Mouse (Mus musculus) liver, adult 2 months (tissue): Measurements from ENCODE around the gene Gm20431. TPM values are rescaled to one million over a fixed set of nuclear protein-coding genes. Genes with fewer than 3 reads are reported as not detected.

Experiments used
- DNase-seq: peaks from one replicate; pipeline ENCODE4 v3.0.0-alpha.2; 2011; ENCODE audit warnings: low read depth, low spot score; ENCODE audit errors: extremely low read depth
- H3K27ac ChIP-seq: fragments of 200-500 bp; replicated peaks from 2 replicates; pipeline ENCODE4 v1.5.1; 2012; ENCODE audit warnings: low read depth, mild to moderate bottlenecking, control low read depth, inconsistent platforms, low read length; ENCODE audit not compliant: insufficient read depth
- H3K27me3 ChIP-seq: fragments of 200-500 bp; 2 replicates; pipeline ENCODE4 v1.6.1; 2012; ENCODE audit warnings: mild to moderate bottlenecking, moderate library complexity, low read length, inconsistent platforms; ENCODE audit not compliant: control insufficient read depth, insufficient read depth
- H3K36me3 ChIP-seq: fragments of 200-500 bp; 2 replicates; pipeline ENCODE4 v1.6.1; 2012; ENCODE audit warnings: low read length, inconsistent platforms; ENCODE audit not compliant: control insufficient read depth, insufficient read depth
- H3K4me1 ChIP-seq: fragments of 200-500 bp; 2 replicates; pipeline ENCODE4 v1.6.1; 2011; ENCODE audit warnings: low read length; ENCODE audit not compliant: control insufficient read depth, insufficient read depth
- H3K4me3 ChIP-seq: fragments of 200-500 bp; 2 replicates; pipeline ENCODE4 v1.5.1; 2011; ENCODE audit warnings: low read depth, mild to moderate bottlenecking, control low read depth, low read length, moderate library complexity; ENCODE audit not compliant: insufficient read depth
- H3K79me2 ChIP-seq: fragments of 200-500 bp; 2 replicates; pipeline ENCODE4 v1.6.1; 2012; ENCODE audit warnings: inconsistent platforms, mild to moderate bottlenecking, low read length, moderate library complexity; ENCODE audit not compliant: control insufficient read depth, insufficient read depth
- H3K9ac ChIP-seq: fragments of 200-500 bp; 2 replicates; pipeline ENCODE4 v1.6.1; 2012; ENCODE audit warnings: low read depth, mild to moderate bottlenecking, control low read depth, inconsistent platforms, low read length
- CTCF ChIP-seq: fragments of 200-500 bp; IDR thresholded peaks from 2 replicates; pipeline ENCODE4 v1.5.1; 2011; ENCODE audit warnings: low read depth, low read length, control low read depth
- POLR2A ChIP-seq: fragments of 200-500 bp; IDR thresholded peaks from 2 replicates; pipeline ENCODE4 v1.6.1; 2011; ENCODE audit warnings: low read length, control low read depth; ENCODE audit not compliant: insufficient read depth; ENCODE audit errors: extremely low read depth
- WGBS: fragments of 180-500 bp; shearing (Covaris S2); methylation state at CpG from one replicate; pipeline ENCODE4 v1.1.7; 2018; 5-methylcytosine and 5-hydroxymethylcytosine counted together
- polyA plus RNA-seq: library from polyadenylated mRNA; depleted of rRNA; stranded (reverse); fragments of >200 nt; gene quantifications from 2 replicates; pipeline ENCODE4 v1.2.3, GENCODE M21; 2012
- total RNA-seq: library from RNA; depleted of rRNA; stranded (reverse); fragments of >200 nt; gene quantifications from 2 replicates; pipeline ENCODE4 v1.2.3, GENCODE M21; 2014

Gene Gm20431
- total and polyA plus RNA-seq, 2 experiments: 10.8 TPM; not detected in 1

DNA sequence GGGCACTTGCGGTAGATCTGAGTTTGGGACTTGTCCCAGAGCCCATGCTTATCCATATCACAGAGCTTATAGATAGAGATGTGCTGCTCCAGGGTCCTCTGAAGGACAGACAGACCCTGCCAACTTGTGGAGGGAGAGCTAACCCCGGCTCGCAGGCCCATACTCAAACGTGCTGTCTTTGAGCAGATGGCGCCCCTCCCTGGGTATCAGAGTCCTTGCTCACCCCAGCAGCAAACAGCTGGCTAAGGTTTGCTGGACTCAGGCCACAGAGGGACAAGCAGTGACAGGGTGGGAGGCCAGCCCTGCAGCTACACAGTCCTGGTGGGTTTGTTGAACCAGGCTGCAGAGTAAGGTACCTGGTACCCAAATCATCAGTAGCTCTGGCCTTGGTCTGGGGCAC lies 58.3 kb downstream of the Gm20431 start:
- peak; percentile 66 for TF ChIP-seq CTCF
- TF ChIP-seq POLR2A: no peak
- H3K27me3 ChIP-seq: no peaks in the 10 kb centered on the region
- no peak overlapping the region for H3K4me3 ChIP-seq
- H3K9ac ChIP-seq: no peak overlapping the region
- WGBS: 72% methylated on average over 5 of the region's 5 CpGs
- no peak overlapping the region for H3K27ac ChIP-seq
- H3K79me2 ChIP-seq: no peaks in the 10 kb centered on the region
- H3K4me1 ChIP-seq: no peaks in the 10 kb centered on the region
- DNase-seq: no peak
- no peaks in the 10 kb centered on the region for H3K36me3 ChIP-seq

DNA sequence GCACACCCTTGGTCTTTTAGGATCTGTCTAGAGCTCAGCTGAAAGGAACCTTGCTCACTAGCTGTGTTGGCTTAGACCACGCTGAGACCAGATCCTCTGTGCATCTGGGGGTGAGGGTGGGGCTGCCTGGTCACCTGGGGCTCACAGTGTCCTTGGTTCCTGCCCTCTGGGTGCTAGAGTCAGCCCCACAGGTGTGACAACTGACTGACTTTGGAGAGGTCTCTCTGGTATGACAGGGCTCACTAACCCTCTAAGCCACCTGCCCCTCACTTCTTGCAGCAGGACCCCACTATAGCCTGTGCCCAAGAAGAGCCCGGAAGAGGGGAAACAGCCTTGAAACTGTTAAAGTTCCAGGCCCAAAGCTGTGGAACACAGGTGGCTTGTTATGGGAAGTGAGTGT lies 58.9 kb downstream of the Gm20431 start:
- WGBS: 90% methylated on average over 2 of the region's 2 CpGs
- Histone ChIP-seq H3K4me3 (no peak overlapping the region), H3K79me2 (no peaks in the 10 kb centered on the region), H3K27ac (no peak overlapping the region), H3K4me1 (no peaks in the 10 kb centered on the region), H3K27me3 (no peaks in the 10 kb centered on the region), H3K9ac (no peak overlapping the region), H3K36me3 (no peaks in the 10 kb centered on the region)
- no peak for DNase-seq
- TF ChIP-seq CTCF: no peak
- TF ChIP-seq POLR2A: no peak

DNA sequence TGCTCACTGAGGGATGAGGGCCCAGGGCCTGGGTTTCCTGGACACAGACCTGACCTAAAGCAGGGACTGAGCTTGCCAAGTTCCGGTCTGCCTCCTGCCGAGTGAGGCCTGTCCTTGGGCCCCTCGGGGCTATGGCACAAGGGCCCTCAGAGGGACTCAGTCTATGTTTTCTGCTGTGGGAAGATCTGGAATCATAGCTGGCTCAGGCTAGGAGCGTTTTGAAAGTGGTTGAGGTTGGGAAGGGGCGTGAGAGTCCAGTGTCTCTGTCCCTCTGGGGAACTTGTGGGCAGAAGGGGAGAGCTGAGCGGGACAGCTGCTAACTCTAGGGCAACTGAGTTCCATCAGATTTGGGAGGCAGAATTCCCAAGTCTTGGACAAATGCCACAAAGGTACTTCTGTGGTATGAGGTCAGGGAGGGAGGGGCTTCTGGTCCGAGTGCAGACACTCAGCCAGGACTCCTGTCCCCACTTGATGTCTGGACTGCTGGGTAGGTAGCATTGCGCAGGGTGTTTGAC lies 60.8 kb downstream of the Gm20431 start:
- no peak overlapping the region for H3K27ac ChIP-seq
- no peak for TF ChIP-seq CTCF
- TF ChIP-seq POLR2A: no peak
- no peaks in the 10 kb centered on the region for H3K79me2 ChIP-seq

DNA sequence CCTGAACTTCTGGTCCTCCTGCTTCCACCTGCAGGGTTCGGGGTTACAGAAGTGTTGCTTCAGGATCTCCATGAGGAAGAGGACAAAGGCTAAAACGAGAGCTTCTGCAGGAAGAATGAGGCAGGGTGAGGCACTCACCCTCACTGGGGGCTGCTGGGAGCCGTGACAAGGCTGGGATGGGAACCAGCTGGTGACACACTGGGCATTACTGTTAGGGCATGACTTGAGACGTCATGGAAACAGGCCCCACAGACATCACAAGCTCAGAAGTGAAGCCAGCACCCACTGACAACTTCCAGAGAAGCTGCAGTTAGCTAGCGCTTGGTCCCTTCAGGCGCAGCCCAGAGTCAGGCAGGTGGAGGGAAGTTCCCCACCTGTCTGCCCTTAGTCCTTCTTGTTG lies 61.4 kb downstream of the Gm20431 start:
- no peaks in the 10 kb centered on the region for H3K36me3 ChIP-seq
- 0 out of 2 replicates have a peak, but pooled peaks cover 2% of the 10 kb centered on the region for H3K4me1 ChIP-seq
- no peak for DNase-seq
- H3K4me3 ChIP-seq: no peak overlapping the region
- H3K27ac ChIP-seq: no peak overlapping the region
- no peaks in the 10 kb centered on the region for H3K79me2 ChIP-seq
- H3K9ac ChIP-seq: no peak overlapping the region
- TF ChIP-seq CTCF: no peak
- no peak for TF ChIP-seq POLR2A
- no peaks in the 10 kb centered on the region for H3K27me3 ChIP-seq
- 90% methylated on average over 6 of the region's 6 CpGs for WGBS

More for the DNA sequence above, 60.8 kb downstream of the Gm20431 start:
- Histone ChIP-seq H3K36me3 (no peaks in the 10 kb centered on the region), H3K9ac (no peak overlapping the region), H3K4me1 (no peaks in the 10 kb centered on the region), H3K4me3 (no peak overlapping the region), H3K27me3 (no peaks in the 10 kb centered on the region)
- no peak for DNase-seq
- WGBS: 85% methylated on average over 8 of the region's 8 CpGs

DNA sequence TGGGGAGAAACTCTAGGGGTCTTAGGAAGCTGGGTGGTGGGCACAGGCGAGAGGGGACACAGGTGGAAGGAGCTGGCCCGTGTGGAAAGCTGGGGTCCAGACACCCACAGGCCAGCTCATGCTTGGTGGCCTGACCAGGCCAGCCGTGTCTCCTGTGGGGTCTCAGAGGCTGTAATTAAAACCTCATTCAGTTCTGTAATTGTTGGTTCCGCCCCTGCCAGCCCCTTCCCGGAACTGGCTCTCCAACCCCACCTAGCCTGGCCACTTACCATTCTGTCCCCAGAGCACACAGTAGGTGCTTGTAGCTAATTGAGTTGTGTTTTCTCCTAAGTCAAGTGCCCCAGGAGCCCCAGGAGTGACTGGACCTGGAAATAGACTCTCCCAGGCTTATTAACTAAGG lies 62.1 kb downstream of the Gm20431 start:
- H3K4me3 ChIP-seq: no peak overlapping the region
- H3K27ac ChIP-seq: no peak overlapping the region
- TF ChIP-seq POLR2A (no peak), CTCF (no peak)
- H3K9ac ChIP-seq: no peak overlapping the region
- no peak for DNase-seq
- 91% methylated on average over 5 of the region's 5 CpGs for WGBS
- H3K4me1 ChIP-seq: 0 out of 2 replicates have a peak, but pooled peaks cover 2% of the 10 kb centered on the region
- no peaks in the 10 kb centered on the region for H3K36me3 ChIP-seq
- H3K79me2 ChIP-seq: no peaks in the 10 kb centered on the region
- H3K27me3 ChIP-seq: no peaks in the 10 kb centered on the region

DNA sequence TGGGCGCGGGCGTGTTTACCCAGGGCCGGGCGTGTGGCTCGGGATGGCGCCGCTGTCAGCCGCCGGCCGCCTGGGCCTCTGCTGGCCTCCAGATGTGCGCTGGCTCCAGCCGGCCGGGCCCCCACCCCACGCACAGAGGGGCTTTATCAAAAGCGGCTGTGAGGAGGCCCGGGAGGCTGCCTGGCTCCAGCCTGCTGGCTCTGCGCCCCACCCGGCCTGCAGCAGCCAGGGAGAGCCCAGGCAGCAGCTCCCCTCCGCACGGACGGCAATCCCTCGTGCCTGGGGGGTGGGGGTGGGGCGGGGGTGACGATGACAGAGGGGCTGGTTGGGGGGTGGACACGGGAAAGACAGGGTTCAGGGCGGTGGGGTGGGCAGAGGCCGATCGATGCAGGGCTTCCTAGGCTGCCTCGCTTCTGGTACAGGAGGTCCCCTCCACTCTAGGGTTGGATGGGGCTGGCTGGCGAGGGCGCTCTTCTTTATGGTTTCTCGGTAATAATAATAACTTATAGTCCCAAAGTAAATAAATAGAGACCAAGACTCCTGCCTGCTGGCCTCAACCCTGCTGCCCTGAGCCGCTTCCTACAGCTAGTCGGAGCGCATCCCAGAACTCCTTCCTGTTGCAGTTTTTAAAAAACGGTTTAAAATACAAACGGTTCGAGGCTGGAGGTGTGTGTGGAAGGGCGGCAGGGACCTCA lies 63.7 kb downstream of the Gm20431 start:
- peaks cover 6% of the 10 kb centered on the region; the same call in 1 of the 2 replicates for H3K4me1 ChIP-seq
- no peak for DNase-seq
- no peaks in the 10 kb centered on the region for H3K36me3 ChIP-seq
- H3K4me3 ChIP-seq: no peak overlapping the region
- 0 out of 2 replicates have a peak overlapping the region, but pooled peaks have one; percentile 17 for H3K9ac ChIP-seq
- no peak for TF ChIP-seq POLR2A
- H3K27ac ChIP-seq: peak overlapping the region; percentile 37; the same call in 1 of the 2 replicates
- WGBS: 38% methylated on average over 40 of the region's 40 CpGs
- H3K79me2 ChIP-seq: no peaks in the 10 kb centered on the region
- H3K27me3 ChIP-seq: no peaks in the 10 kb centered on the region
